Mouse (Mus musculus) cortical plate, adult 2 months (tissue): Measurements from ENCODE around the gene Noc2l.

Experiments used
- CTCF ChIP-seq: fragments of 200-500 bp; IDR thresholded peaks from 2 replicates; pipeline ENCODE4 v1.5.1; 2011; ENCODE audit warnings: mild to moderate bottlenecking, control low read depth, low read length; ENCODE audit not compliant: insufficient read depth; ENCODE audit errors: extremely low read depth
- POLR2A ChIP-seq: fragments of 200-500 bp; IDR thresholded peaks from 2 replicates; pipeline ENCODE4 v1.6.1; 2011; ENCODE audit warnings: mild to moderate bottlenecking, low read length, control low read depth; ENCODE audit not compliant: insufficient read depth; ENCODE audit errors: extremely low read depth

DNA sequence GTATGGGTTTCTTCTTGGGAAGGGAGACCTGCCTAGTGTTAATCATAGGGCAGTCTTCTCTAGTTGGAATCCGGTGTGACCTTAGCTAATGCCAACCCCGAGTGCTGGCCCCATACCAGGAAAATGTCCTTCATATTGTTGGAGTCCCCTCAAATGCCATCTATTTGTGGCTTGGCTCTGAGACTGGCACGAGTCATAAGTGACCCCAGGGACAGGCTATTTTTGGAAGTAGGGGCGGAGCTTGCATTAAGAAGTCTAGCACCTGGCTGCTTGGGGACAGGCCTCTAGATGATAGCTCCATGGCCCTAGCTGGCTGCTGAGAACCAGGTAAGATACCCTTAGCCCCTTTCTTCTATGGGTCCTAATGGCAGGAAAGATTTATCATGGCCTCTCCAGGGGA is 20.2 kb upstream of the Noc2l start, which contains the start of gene Perm1:
- TF ChIP-seq CTCF: no peak
- TF ChIP-seq POLR2A: no peak
